Mouse (Mus musculus): ENCODE measurements around the gene Sestd1.

DNA sequence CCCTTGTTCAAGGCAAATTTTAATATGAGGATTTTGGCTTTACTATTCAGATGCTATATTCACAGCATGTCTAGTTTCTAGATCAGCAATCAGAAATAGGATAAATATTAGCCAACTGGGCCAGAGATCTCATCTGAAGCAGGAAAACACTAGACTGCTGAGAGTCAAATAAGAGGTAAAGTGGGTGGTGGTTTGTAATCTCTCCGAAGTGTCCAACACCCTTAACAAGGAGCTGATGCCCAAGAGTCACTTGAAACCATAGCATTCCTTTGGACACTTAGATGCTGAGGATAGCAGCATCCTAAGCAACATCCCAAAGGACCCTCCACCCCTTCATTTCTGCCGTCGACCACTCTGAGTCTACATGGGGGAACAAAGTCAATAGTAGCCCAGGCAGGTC is 115.7 kb downstream of the Sestd1 start:
- TF ChIP-seq CEBPB (IDR thresholded peaks at IDR 0.05; ENCODE audit: insufficient read depth, poor library complexity, severe bottlenecking), result no peak
- no peak for TF ChIP-seq POLR2AphosphoS2 (IDR thresholded peaks at IDR 0.05; ENCODE audit: insufficient read length, low read depth)
- TF ChIP-seq POLR2A (IDR thresholded peaks at IDR 0.05; ENCODE audit: insufficient read length, low read depth), result no peak
- no peak for TF ChIP-seq E2F4 (IDR thresholded peaks at IDR 0.05; ENCODE audit: insufficient read depth)
- no peak for TF ChIP-seq REST (IDR thresholded peaks at IDR 0.05; ENCODE audit: insufficient read depth, insufficient read length)
- TF ChIP-seq TCF12 (IDR thresholded peaks at IDR 0.05; ENCODE audit: insufficient read depth, poor library complexity, severe bottlenecking), result no peak
- no peak for TF ChIP-seq SRF (IDR thresholded peaks at IDR 0.05; ENCODE audit: control insufficient read depth, insufficient read length, low read depth)
- no peak for TF ChIP-seq USF1 (IDR thresholded peaks at IDR 0.05; ENCODE audit: low read depth)

Measured in myocyte (in vitro differentiated cells).